Mouse (Mus musculus) central nervous system, embryonic 18 days (tissue): Measurements from ENCODE around the gene Uqcrc1. TPM values are rescaled to one million over a fixed set of nuclear protein-coding genes. Genes with fewer than 3 reads are reported as not detected.

Experiments used
- polyA plus RNA-seq: library from polyadenylated mRNA; depleted of rRNA; stranded (reverse); fragments of >200 nt; gene quantifications from 2 replicates; pipeline ENCODE4 v1.2.3, GENCODE M21; 2012; rRNA removed

Gene Uqcrc1
- 354 and 371 TPM in 2 replicates for polyA plus RNA-seq

GRCm38 (mm10) chr9:108936418-108937364, at the start of gene Uqcrc1:
Gene Uqcrc1, plus strand, starts transcription at chr9:108936633.

GRCm38 (mm10) chr9:108914491-108914890, 21.9 kb upstream of the Uqcrc1 start, which contains the start of gene Tmem89:
Gene Tmem89, plus strand, starts transcription at chr9:108914619.

GRCm38 (mm10) chr9:108953081-108953636, 16.7 kb downstream of the Uqcrc1 start, which contains the start of gene Col7a1:
Gene Col7a1, plus strand, starts transcription at chr9:108953586.

GRCm38 (mm10) chr9:108985710-108986109, 49.3 kb downstream of the Uqcrc1 start, which contains the start of gene Ucn2:
Gene Ucn2, plus strand, starts transcription at chr9:108986010.

GRCm38 (mm10) chr9:108991428-108992084, 55.1 kb downstream of the Uqcrc1 start, which contains the start of gene Pfkfb4:
Gene Pfkfb4, plus strand, starts transcription at chr9:108991778.

Other genes starting within 250 kb of the Uqcrc1 start
- 35.0 and 38.6 TPM in 2 replicates for gene Prkar2a, start 247.3 kb upstream of the Uqcrc1 start, polyA plus RNA-seq
- gene Ip6k2, start 152.8 kb upstream of the Uqcrc1 start, polyA plus RNA-seq, result 376 and 384 TPM in 2 replicates
- gene Nckipsd, start 128.3 kb upstream of the Uqcrc1 start, polyA plus RNA-seq, result 34.3 and 35.4 TPM in 2 replicates
- 82.0 and 92.6 TPM in 2 replicates for gene Celsr3, start 110.3 kb upstream of the Uqcrc1 start, polyA plus RNA-seq
- 22.6 and 24.0 TPM in 2 replicates for gene Slc26a6, start 83.3 kb upstream of the Uqcrc1 start, polyA plus RNA-seq
- gene Tmem89, start 22.0 kb upstream of the Uqcrc1 start, polyA plus RNA-seq, result 0.43 and 0.45 TPM in 2 replicates
- gene Col7a1, start 17.0 kb downstream of the Uqcrc1 start, polyA plus RNA-seq, result 4.7 and 4.9 TPM in 2 replicates
- gene Ucn2, start 49.4 kb downstream of the Uqcrc1 start, polyA plus RNA-seq, result 0.25 and 0.28 TPM in 2 replicates
- gene Pfkfb4, start 55.1 kb downstream of the Uqcrc1 start, polyA plus RNA-seq, result 35.4 and 39.6 TPM in 2 replicates
- gene Shisa5, start 101.9 kb downstream of the Uqcrc1 start, polyA plus RNA-seq, result 58.5 and 82.4 TPM in 2 replicates
- gene Trex1, start 123.1 kb downstream of the Uqcrc1 start, polyA plus RNA-seq, result 34.6 and 40.3 TPM in 2 replicates
- 38.5 and 43.7 TPM in 2 replicates for gene Atrip, start 137.5 kb downstream of the Uqcrc1 start, polyA plus RNA-seq
- gene Ccdc51, start 145.9 kb downstream of the Uqcrc1 start, polyA plus RNA-seq, result 9.2 and 10.1 TPM in 2 replicates
- gene Tma7, start 146.0 kb downstream of the Uqcrc1 start, polyA plus RNA-seq, result 244 and 257 TPM in 2 replicates
- 39.4 and 42.9 TPM in 2 replicates for gene Plxnb1, start 158.8 kb downstream of the Uqcrc1 start, polyA plus RNA-seq
- not detected in 2 replicates for gene Fbxw21, start 225.4 kb downstream of the Uqcrc1 start, polyA plus RNA-seq